28 mouse cellular contexts compared by ENCODE assay signal in genomic region chr6:43504609-43505230, GRCm38 (mm10).
"Had no signal": no experiment of that assay in that cellular context is flagged by ENCODE, and none has a peak within 500 bp of the region (broad histone marks: within the 10 kb centered on the region; RNA-seq: fewer than 3 reads in every experiment).

No protein-coding gene starts in this region.

- H3K4me1 ChIP-seq: embryonic facial prominence, embryonic 10.5 days; embryonic facial prominence, embryonic 12.5 days; embryonic facial prominence, embryonic 13.5 days; embryonic facial prominence, embryonic 15.5 days; forebrain, embryonic 10.5 days; forebrain, embryonic 12.5 days; forebrain, embryonic 13.5 days; forebrain, embryonic 15.5 days had no signal

- ATAC-seq: forebrain, embryonic 13.5 days; forebrain, embryonic 14.5 days; forebrain, embryonic 15.5 days; forebrain, embryonic 16.5 days; forebrain, postnatal 0 days had no signal

- H3K36me3 ChIP-seq: embryonic facial prominence, embryonic 10.5 days; embryonic facial prominence, embryonic 12.5 days; embryonic facial prominence, embryonic 13.5 days; embryonic facial prominence, embryonic 15.5 days; forebrain, embryonic 10.5 days; forebrain, embryonic 12.5 days; forebrain, embryonic 15.5 days had no signal

- H3K4me3 ChIP-seq: embryonic facial prominence, embryonic 10.5 days; embryonic facial prominence, embryonic 12.5 days; embryonic facial prominence, embryonic 13.5 days; embryonic facial prominence, embryonic 15.5 days; erythroblast, embryonic 14.5 days; forebrain, embryonic 10.5 days; forebrain, embryonic 12.5 days; forebrain, embryonic 13.5 days; forebrain, embryonic 15.5 days; gastrocnemius, adult 2 months had no signal

- H3K4me2 ChIP-seq: embryonic facial prominence, embryonic 12.5 days; embryonic facial prominence, embryonic 13.5 days; embryonic facial prominence, embryonic 15.5 days; forebrain, embryonic 12.5 days; forebrain, embryonic 13.5 days; forebrain, embryonic 15.5 days had no signal

- DNase-seq: cerebellum, adult 2 months; cerebellum, adult 8-10 months; cerebellum, adult 9-10 months; cerebellum, adult 9-11 months; cerebellum, postnatal 10 days; cerebellum, postnatal 14 days; cerebellum, postnatal 25 days; cerebellum, postnatal 36 days; embryo, embryonic 11 days; forebrain, postnatal 0 days; gastrocnemius, adult 2 months; gastrocnemius, postnatal 10 days; gastrocnemius, postnatal 14 days; gastrocnemius, postnatal 25 days; gastrocnemius, postnatal 36 days; heart, adult 11 months; heart, adult 18-20 months had no signal

- H3K27me3 ChIP-seq: embryonic facial prominence, embryonic 12.5 days; embryonic facial prominence, embryonic 13.5 days; embryonic facial prominence, embryonic 15.5 days; forebrain, embryonic 12.5 days; forebrain, embryonic 13.5 days; forebrain, embryonic 15.5 days had no signal

- H3K9ac ChIP-seq: embryonic facial prominence, embryonic 12.5 days; embryonic facial prominence, embryonic 13.5 days; embryonic facial prominence, embryonic 15.5 days; forebrain, embryonic 12.5 days; forebrain, embryonic 13.5 days; forebrain, embryonic 15.5 days; forebrain, postnatal 0 days had no signal

- H3K27ac ChIP-seq: embryonic facial prominence, embryonic 10.5 days; embryonic facial prominence, embryonic 12.5 days; embryonic facial prominence, embryonic 13.5 days; embryonic facial prominence, embryonic 15.5 days; forebrain, embryonic 10.5 days; forebrain, embryonic 12.5 days; forebrain, embryonic 13.5 days; forebrain, embryonic 15.5 days; gastrocnemius, adult 2 months had no signal

- H3K9me3 ChIP-seq: embryonic facial prominence, embryonic 10.5 days; embryonic facial prominence, embryonic 12.5 days; embryonic facial prominence, embryonic 13.5 days; embryonic facial prominence, embryonic 15.5 days; forebrain, embryonic 10.5 days; forebrain, embryonic 12.5 days; forebrain, embryonic 13.5 days; forebrain, embryonic 15.5 days had no signal
